Mouse (Mus musculus): ENCODE data around the gene Rhag. TPM values are rescaled to one million over a fixed set of nuclear protein-coding genes. Genes with fewer than 3 reads are reported as not detected.
A peak's percentile ranks its signal among the peaks of the same experiment; 100 is the strongest.

Gene Rhag
- not detected for total RNA-seq (2021)
- long read RNA-seq = 0 reads

DNA sequence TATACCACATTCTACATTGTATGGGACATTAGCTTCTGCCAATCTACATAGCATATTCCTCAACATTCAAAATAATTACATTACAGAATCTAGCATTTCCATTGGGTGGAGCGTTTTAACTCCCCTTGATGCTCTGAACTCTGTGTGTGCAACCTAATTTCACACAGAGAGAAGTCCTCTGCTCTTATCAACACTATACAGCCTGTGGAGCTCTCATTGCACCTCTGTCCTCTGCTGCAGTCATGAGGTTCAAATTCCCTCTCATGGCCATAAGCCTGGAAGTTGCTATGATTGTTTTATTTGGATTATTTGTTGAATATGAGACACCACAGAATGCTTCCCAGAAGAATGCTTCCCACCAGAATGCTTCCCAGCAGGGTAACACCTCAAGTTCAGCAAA, at the start of gene Rhag:
Gene Rhag, plus strand, starts transcription at position 193 of the 400 bp plus-strand sequence.
- no peak for DNase-seq (ENCODE audit: low spot score in 2 of 2)

GRCm38 (mm10) chr17:40763662-40764061, 47.3 kb upstream of the Rhag start:
- no peak for DNase-seq (ENCODE audit: low spot score in 2 of 2)

DNA sequence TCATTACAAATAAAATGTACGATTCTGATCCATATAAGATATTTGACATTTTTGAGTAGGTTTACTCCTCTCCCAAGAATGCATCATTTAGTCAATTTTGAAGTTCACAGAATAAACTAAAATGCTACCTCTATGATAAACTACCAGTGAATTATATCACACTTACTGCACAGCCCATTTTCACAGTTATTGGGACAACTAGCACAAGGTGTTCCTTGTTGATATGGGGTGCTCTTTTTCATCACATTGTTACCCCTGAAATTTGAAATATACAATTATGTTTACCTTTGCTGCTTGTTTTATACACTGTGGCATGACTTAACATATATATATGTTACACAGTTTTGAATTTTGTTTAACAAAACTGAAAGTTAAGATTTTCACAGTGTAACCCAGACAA, 43.8 kb upstream of the Rhag start:
- no peak for DNase-seq (ENCODE audit: low spot score in 2 of 2)

DNA sequence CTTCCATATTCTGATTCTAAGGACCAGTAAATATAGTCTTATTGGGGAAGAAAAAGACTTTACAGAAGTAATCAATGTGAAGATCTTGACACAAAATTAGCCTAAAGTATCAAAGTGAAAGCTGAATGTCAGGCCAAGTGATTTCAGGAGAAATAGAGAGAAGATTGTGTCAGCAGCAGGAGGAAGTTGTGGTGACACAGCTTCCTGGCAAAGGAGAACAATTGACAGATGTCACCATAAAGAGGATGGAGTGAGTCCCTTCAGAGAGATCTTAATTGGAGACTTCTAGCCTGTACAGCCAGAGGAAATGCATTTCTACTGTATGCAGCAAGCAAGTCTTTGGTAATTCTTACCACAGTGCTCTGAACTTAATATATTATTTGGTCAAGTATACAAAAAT, 21.0 kb upstream of the Rhag start:
- DNase-seq (ENCODE audit: low spot score in 2 of 2) = no peak

GRCm38 (mm10) chr17:40793921-40794854, 16.7 kb upstream of the Rhag start:
- DNase-seq (ENCODE audit: low spot score in 2 of 2) = peak; percentile 4 to 18

GRCm38 (mm10) chr17:40802707-40803340, 8.1 kb upstream of the Rhag start:
- no peak for DNase-seq (ENCODE audit: low spot score in 2 of 2)

GRCm38 (mm10) chr17:40806550-40806949, 4.4 kb upstream of the Rhag start:
- DNase-seq (ENCODE audit: low spot score in 2 of 2) = no peak

- no peak for DNase-seq (ENCODE audit: low spot score in 2 of 2)
These were observed 3.9 kb upstream of the Rhag start, which contains the start of gene Crisp2 for GRCm38 (mm10) chr17:40806953-40807572. Gene Crisp2, minus strand, starts transcription at chr17:40807003.

DNA sequence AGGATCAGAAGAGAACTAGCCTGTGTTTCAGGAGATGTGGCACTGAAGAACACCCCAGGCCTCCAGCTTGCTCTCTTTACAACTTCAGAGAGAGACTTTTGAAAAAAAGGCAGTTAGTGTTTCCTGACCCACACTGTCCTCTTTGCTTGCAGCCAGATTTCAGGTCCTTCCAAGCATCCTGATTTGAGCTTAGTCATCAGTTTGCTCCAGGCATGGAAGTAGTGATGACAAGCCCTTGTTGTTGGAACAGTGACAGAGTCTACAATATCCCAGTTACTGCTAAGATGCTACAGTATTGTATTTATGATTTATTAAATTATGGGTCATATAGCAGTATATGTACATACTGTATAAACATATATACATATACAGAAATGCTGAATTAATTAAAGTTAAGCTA, 2.9 kb upstream of the Rhag start:
- no peak for DNase-seq (ENCODE audit: low spot score in 2 of 2)

DNA sequence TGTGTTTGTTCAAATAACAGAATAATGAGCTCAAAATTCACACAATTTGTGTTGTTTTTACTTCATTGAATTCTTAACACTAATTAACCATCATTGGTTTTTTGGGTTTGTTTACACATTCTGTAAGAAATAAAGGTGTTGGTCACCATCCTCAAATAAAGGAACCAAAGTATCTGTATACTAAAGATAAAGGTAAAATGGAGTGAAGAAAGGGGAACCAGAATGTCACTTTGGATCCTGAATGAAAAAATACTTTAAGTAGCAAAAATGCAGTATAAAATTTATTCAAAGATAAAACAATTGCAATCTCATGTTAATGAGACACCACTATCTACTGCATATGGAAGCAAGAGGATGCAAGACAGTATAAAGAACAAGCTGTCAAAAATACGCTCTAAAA, 634 bp downstream of the Rhag start:
- no peak for DNase-seq (ENCODE audit: low spot score in 2 of 2)

DNA sequence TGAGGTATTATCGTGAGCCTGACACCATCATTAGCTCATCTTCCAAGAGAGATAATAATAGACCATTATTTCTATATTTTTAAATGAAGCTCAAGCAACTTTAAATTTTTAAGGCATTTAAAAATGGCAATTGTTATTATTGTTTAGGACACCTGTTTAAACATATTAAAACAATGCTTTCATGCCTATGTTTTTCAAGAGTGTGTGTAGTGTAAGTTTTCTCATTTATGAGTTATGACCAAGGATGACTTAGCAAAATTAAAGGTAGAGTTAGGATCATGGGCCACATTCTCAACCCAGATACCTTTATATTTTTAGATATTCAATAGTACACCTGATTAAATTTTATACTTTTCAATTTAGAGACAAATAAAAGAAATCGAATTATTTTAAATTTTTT, 1.3 kb downstream of the Rhag start:
- DNase-seq (ENCODE audit: low spot score in 2 of 2) = no peak

- DNase-seq (ENCODE audit: low spot score in 2 of 2) = no peak
These were observed 6.5 kb downstream of the Rhag start for GRCm38 (mm10) chr17:40817340-40817943.

DNA sequence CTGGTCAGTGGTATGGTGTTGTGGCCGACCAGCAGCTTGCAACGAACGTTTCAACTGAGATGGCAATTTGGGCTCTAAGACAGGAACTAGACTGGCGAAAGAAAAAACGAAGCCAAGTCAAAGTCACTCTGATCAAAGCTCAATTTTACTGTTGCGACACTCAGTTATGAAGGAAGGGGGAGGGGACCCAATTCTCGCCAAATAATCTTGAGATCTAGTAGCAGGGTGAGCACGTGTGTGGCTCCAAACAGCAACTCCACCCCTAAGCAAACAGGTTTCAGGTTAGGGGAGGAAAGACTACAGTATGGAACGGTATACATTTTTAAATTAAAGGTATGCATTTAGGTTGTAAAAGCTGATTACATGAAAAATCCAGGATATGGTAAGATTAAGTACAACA, 10.6 kb downstream of the Rhag start:
- no peak for DNase-seq (ENCODE audit: low spot score in 2 of 2)

DNA sequence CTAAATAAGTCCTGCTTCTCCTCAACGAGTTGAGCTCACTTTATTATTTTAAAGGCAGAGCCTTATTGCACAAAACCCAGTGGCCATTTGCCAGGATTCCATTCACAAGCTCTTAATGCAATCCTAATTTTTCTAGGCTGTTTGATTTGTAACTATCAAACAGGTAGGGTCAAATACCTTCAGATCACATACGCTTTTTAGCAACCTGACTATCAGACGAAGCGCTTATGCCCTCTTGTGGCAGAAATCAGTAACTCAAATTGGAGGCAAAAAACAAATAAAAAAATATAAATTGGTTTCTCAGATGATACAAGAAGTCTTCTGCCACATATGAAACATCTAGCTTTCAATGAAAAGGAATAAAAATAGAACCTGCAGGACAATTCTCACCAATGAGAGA, 12.9 kb downstream of the Rhag start:
- peak in 1 of 2 experiments; percentile 14 for DNase-seq (ENCODE audit: low spot score in 2 of 2)

DNA sequence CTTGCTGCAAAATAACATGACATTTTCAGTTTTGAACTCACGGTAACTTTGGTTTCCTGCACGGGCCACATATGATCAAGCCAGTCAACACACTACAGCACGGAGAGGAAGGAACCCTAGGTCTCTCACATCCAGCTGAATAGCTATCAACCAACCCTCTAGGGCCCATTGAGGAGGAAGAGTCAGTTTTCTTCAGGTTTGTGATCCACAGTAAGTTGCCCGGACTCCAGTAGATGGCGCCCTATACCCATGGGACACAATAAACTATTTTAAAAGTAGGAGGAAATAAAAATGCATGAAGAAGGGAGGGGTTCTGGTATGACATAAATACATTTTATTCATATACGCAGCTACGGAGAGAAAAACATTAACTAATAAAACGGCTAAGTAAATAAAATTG, 13.6 kb downstream of the Rhag start:
- peak; percentile 13 to 33 for DNase-seq (ENCODE audit: low spot score in 2 of 2)

- no peak for DNase-seq (ENCODE audit: low spot score in 2 of 2)
These were observed 20.9 kb downstream of the Rhag start for GRCm38 (mm10) chr17:40831870-40832269.

DNA sequence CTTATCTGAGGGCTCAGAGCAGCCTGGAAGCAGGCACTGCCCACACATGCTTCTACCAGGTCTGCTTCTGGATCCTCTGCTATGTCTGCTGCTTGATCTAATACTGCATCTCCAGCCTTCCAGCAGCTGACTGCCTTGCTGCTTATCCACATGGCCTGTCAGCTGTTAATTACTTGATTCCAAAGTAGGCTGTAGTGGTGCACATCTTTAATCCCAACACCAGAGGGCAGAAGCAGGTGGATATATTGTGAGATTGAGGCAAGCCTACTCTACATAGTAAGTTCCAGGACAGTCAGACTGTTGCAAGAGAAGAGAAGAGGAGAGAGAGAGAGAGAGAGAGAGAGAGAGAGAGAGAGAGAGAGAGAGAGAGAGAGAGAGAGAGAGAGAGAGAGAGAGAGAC, 26.4 kb downstream of the Rhag start:
- DNase-seq (ENCODE audit: low spot score in 2 of 2) = peak; percentile 4 to 14

DNA sequence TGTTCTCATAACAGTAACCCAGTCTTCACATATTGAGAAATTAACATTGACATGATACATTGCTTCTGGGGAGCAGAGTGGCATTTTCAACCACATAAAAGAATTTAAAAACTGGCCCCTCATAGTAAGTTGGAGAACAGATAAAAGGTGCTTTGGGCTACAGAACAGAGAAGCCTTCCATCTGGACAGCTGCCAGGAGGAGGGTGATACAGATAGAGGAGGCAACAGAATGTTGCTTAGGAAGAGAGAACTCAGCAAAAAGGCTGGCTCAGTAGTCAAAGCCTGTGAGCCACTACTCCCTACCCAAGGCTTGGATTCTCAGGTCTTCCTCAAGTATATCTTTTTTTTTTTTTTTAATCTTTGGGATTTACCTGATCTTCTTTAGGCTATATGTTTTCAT, 44.1 kb downstream of the Rhag start:
- DNase-seq (ENCODE audit: low spot score in 2 of 2) = no peak

GRCm38 (mm10) chr17:40868952-40869747, 58.2 kb downstream of the Rhag start:
- DNase-seq (ENCODE audit: low spot score in 2 of 2) = no peak

- DNase-seq (ENCODE audit: low spot score in 2 of 2) = no peak
These were observed 61.7 kb downstream of the Rhag start for GRCm38 (mm10) chr17:40872626-40873025.

DNA sequence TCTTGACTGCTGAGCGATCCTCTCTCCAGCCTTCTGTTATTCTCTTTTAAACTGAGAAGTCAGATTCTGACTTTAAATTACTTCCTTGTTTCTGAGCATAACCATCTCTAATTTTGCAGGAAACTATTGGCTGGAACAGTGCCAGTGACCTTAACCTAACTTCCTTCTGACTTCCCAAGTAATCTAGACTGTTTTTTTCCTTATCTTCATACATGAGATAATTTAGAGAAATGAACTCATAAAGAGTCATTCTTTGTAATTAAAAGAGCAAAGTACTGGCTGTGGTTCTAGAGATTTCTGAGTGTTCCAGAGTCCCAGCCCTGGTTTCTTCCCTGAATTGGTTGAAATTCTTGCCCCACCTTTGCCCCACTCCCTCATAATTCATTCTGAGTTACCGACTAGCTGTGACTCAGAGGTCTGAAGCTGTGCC, 62.7 kb downstream of the Rhag start:
- no peak for DNase-seq (ENCODE audit: low spot score in 2 of 2)

Measured in layer of hippocampus, postnatal 10 days (tissue).